Mouse (Mus musculus) cerebellum, postnatal 36 days (tissue): ENCODE results near the gene Plbd1.

Experiments
- DNase-seq, 2 experiments: peaks; one replicate each; pipeline ENCODE4 v3.0.0; 2021 to 2022; ENCODE audit warnings: mixed read lengths in 2 of 2

Plbd1 gene

GRCm38 (mm10) chr6:136661706-136662016 lies at the start of gene Plbd1:
Gene Plbd1 (minus strand): TSS chr6:136661928.
- no peak for DNase-seq

DNA sequence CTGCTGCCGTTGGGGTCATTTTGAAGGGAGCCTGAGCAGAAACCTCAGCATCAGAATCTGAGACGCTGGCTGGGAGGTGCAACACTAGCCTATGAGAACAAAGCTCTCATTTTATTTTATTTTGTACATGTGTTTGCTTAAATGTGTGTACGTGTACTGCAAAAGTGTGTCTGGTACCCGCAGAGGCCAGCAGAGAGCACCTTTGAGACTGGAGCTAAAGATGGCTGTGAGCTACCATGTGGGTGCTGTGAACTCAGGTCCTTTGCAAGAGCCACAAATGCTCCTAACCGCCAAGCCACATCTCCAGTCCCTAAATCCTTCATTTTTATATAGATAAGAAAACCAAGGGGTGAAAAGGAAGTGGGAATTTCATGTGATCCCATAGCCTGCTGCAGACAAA lies 48.7 kb upstream of the Plbd1 start:
- no peak for DNase-seq

DNA sequence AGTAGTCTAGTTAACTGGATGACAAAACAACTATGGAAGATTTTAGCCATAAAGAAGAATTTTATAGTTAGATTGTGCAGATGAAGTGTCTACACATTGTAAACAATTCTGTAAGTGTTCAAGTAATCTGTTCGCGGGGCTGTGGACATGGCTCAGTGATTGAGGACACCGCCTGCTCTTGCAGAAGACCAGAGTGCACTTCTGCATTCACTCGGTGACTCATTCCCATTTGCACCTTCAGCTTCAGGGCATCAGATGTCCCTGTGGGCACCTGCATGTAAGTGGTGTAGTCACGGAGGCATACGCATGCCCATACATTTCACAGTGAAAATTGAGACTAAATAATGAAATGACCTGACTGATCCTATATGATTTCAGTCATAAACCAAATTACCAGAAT lies 46.9 kb upstream of the Plbd1 start:
- DNase-seq = no peak

DNA sequence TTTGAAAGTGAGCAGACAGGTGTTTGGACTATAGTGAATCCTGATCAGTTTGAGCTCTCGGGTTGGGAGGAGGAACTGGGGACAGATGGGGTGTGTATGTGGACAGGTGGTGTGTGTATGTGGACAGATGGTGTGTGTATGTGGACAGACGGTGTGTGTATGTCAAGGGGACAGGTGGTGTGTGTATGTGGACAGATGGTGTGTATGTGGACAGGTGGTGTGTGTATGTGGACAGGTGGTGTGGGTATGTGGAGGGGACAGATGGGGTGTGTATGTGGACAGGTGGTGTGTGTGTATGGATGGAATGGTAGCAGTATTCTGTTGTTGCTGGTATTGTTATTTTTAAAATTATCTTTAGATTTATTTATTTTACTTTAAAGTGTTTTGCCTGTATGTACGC lies 40.1 kb upstream of the Plbd1 start:
- DNase-seq = no peak

GRCm38 (mm10) chr6:136701185-136701584 lies 39.5 kb upstream of the Plbd1 start:
- DNase-seq = no peak

DNA sequence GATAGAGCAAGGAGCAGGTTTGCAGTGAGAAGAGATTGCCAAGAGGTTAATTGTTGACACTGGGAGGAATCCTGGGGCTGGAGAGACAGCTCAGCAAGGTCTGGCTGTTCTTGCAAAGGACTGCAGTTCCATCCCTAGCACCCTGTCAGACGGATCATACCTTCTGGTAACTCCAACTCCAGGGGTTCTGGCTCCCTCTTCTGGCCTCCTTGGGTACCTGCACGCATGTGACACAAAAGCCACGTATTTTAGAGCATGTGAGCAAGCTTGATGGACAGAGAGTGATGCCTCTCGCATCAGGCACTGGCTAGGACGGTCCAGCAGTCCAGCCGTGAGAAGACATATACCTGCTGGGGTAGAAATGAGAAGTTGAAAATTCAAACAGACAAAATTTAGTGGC lies 29.6 kb upstream of the Plbd1 start:
- DNase-seq = no peak

- no peak for DNase-seq
Measured at GRCm38 (mm10) chr6:136690527-136690926, 28.8 kb upstream of the Plbd1 start.

DNA sequence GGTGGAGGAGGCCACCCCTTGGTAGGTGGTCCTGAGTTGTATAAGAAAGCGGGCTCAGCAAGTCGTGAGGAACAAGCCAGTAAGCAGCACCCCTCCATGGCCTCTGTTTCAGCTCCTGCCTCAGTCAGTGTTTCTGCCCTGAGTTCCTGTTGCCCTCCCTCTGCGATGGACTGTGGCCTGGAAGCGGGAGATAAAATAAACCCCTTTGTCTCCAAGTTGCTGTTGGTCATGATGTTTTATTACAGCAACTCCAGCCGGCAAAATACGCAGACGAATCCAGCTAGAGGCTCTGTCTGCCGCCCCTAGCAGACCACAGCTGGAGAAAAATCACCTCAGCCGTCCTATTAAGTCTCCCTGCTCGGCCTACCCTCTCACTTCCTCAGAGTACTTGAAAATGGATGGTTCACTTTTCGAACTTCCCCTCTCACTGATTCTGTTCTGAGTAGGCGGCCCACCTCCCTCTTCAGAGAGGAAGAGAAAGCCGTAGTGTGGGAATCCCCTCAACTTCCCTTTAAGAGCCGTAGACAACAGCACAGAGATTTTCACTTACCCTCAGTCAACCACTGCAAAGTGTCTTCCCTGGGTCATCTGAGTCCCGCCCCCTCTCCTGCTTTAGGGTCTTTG lies 28.2 kb upstream of the Plbd1 start:
- DNase-seq = no peak

GRCm38 (mm10) chr6:136685433-136685832 lies 23.7 kb upstream of the Plbd1 start:
- no peak for DNase-seq

- no peak for DNase-seq
Measured at GRCm38 (mm10) chr6:136683410-136684334, 21.9 kb upstream of the Plbd1 start.

GRCm38 (mm10) chr6:136679381-136679780 lies 17.7 kb upstream of the Plbd1 start:
- DNase-seq = no peak

DNA sequence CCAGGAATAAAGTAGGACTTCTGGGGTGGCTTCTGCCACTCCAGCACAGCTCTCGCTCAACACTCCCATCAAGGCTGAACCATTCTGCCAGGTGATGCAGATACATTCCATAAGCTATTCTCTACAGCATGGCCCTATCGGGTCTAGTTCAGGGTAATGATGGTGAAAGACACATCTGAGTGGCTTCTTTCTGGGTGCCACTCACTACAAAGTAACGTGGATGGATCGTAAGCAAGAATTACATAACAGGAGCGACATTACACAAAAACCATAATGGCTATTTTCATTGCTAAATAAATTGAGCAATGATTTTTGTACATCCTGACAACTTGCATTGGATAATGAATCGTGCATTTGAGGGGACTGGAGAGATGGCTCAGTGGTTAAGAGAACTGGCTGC lies 13.2 kb upstream of the Plbd1 start:
- no peak for DNase-seq

DNA sequence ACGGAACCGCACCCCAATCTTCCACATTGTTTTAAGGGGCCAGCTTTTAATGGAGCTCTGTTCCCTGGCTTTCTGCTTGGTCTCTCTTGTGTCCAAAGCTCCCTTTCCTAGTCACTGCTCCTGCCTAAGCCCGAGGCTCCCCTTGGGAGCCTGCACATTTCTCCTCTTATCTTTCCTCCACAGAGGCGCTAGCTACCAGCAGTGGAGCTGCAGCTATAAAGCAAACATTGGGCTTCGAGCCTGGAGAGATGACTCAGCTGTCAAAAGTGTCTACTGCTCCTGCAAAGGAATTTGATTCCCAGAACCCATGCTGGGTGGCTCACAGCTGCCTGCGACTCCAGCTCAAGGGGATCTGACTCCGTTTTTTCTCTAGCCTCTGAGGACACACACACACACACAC lies 10.7 kb upstream of the Plbd1 start:
- DNase-seq = no peak

DNA sequence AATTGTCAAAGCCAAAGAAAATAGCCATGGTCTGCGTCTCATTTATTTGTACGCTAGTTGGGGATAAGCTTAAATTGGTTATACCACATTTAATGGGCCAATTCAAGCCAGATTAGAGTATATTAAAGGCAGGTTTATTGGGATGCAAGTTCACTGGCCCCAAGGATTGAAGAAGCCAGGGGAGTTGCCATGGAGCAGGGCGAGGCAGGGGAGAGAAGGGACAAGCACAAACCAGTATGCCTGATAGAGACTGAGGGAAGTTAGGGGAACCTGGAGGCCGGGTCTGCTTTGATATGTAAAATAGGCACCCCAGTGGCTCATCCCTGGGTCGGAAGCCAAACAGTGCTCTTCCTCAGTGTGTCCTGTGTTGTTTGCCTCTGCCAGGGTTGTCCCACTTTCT lies 7.5 kb upstream of the Plbd1 start:
- no peak for DNase-seq

DNA sequence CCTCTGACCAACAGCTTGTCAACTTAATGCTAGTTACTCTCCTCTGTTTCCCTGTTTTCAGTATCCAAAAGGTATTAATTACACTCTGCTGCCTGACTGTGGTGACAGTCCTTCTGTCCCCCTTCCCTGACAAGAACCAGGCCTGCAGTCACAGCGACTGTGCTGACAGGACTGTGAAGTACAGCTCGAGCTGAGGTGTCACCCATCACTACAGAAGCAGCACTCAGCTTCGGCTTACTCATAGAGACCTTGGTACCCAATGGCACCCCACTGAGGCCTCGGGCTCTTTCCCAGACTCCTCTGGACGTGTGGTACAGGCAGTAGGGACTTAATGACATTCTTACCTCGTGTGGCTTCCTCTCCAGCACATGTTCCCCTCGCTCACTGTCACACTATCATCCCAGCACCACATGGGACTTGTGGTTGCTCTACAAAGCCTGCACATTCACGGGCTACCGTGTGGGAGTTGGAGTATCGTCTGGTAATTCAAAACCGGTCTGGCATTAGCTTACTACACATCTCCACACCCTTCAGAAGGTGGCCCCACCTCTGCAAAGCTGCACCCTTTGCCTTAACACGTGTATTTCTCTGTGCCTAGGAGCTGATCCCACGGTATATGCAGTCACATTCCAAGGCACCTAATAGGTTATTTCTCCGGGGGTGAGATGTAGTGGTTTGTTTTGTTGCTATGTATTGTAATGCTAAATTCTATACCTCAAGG lies 6.7 kb upstream of the Plbd1 start:
- no peak for DNase-seq

- no peak for DNase-seq
Measured at GRCm38 (mm10) chr6:136662063-136662462, 335 bp upstream of the Plbd1 start.

DNA sequence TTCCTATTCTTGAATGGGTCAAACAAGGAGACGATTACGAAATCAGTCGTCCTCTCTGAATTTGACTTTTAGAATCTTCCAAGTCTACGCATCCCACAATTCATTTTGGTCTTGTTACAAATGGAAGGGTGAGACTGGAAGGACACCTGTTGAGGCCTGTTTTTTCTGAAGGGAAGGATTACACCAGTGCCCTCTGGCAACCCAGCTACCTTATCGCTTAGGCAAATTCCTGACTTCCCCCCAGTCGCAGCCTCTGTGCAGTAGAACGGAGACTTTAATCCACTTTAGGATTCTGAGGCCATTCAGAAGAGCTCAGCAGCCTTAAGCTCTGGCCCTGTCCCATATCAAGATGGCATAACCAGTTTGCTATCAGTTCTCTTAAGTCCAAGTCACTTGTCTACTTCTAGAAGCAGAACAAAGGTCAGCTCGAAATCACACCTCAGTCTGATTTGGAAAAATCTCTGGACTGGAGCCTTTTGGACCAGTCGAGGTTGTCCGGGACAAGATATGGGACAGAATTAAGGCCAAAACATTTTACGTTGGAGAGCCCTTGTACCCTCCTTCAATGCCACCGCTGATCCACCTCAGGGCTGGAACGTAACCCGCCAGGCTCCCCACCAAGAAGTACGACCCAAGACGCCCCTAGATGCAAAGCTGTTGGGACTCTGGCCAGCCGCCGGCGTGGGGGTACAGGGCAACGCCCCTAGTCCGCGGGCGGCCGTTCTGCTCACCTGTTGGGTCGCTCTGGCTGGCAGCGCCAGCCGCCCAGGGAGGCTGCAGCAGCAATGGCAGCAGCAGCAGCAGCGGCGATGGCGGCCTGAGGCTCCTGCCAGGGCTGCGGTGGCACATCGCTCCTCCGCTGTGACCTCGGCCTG lies 660 bp downstream of the Plbd1 start:
- no peak for DNase-seq

DNA sequence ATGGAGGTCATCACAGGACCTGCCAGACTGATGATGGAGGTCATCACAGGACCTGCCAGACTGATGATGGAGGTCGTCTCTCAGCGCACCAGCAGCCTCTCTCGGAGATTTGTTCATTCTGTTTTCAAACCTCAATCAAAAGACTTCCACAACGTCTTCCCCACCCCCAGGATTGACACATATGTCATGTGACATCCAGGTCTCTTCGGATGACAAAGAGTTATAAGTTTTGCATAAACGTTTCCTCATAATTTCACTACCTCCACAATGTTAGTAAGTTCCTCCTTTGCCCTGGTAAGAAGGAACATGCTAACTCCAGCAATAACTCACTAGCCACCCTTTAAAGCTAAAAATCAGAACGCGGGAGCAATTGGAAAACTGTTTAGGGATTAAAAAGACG lies 2.5 kb downstream of the Plbd1 start:
- DNase-seq = no peak

- DNase-seq = no peak
Measured at GRCm38 (mm10) chr6:136658303-136658702, 3.4 kb downstream of the Plbd1 start.

DNA sequence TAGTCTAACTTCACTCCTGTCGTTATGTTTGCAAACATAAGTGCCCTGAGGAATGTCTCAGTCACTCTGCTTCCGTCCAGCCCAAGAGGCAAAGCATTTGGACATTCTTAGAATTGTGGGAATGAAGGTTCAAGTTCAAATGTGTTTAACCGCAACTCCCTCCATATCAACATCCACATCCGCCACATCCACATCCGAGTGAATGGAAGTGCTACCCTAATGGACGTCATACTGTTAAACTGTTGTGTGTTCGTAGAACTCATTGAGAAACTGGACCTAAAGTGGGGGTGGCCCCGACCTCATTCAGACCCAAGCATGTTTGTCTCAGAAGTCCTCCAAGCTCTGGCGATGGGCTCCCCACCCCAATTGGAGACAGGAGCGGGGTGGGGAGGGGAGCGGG lies 5.9 kb downstream of the Plbd1 start:
- no peak for DNase-seq

GRCm38 (mm10) chr6:136654470-136654869 lies 7.3 kb downstream of the Plbd1 start:
- no peak for DNase-seq

DNA sequence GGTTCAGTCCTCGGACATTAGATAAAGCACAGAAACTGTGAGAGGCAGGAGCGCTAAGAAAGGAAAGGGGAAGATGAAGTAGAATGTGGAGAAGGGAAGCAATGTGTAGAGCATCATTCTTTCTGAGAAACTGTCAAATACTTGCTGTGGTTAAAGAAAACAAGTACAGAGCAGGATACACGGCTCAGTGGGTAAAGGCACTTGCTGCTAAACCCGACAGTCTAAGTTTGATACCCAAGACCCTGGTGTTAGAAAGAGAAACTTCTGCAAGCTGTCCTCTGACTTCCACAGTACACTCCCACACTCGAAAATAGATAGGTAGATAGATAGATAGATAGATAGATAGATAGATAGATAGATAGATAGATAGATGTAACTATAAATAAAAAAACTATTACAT lies 8.4 kb downstream of the Plbd1 start:
- no peak for DNase-seq

DNA sequence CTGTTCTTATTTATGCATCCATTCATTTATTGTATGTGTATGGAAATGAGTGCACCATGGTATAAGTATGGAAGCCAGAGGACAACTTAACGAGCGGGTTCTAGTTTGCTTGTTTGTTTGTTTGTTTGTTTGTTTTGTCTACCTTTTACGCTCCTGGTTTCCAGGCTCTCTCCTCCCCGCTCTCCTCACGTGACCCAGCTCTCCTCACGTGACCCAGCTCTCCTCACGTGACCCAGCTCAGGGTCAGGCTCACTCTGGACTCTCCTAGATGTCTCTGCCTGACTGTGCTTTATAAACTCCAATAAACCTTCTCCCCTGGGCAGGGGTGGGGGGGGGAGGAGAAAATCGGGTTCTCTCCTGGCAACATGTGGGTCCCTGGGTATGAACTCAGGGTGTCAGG lies 11.1 kb downstream of the Plbd1 start:
- no peak for DNase-seq
